Mouse (Mus musculus): ENCODE results near the gene Tsc1. TPM values are rescaled to one million over a fixed set of nuclear protein-coding genes. Genes with fewer than 3 reads are reported as not detected.

The Tsc1 gene
- total RNA-seq, 1 experiment = 14.9 TPM

DNA sequence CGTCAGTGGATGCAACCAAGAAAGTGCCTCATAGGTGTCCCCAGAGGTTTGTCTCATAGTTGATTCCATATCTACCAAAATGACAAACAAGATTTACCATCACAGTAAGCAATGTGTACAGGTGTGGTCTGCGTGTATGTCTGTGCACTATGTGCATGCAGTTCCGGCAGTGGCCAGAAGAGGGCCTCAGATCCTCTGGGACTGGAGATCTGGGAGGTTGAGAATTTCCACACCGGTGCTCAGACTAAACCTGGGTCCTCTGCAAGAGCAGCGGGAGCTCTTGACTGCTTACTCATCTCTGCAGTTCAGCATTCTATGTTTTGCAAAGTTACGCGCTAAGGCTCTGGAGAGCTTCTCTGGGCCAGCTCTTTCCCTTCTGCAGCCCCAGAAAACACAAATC is 44.0 kb upstream of the Tsc1 start:
- H3K4me3 ChIP-seq (ENCODE audit: insufficient read depth in 1 of 2, low read depth in 1 of 2, low read length in 2 of 2, poor library complexity in 1 of 2, severe bottlenecking in 1 of 2) = no peak overlapping the region
- H3K36me3 ChIP-seq (ENCODE audit: control insufficient read depth, insufficient read depth, low read length, poor library complexity, severe bottlenecking) = no peaks in the 10 kb centered on the region
- no peaks in the 10 kb centered on the region for H3K9me3 ChIP-seq (ENCODE audit: control insufficient read depth, insufficient read depth, low read depth, low read length)
- no peak overlapping the region for H3K9ac ChIP-seq (ENCODE audit: insufficient read depth, low read depth, low read length, poor library complexity, severe bottlenecking)
- H3K4me1 ChIP-seq (ENCODE audit: control insufficient read depth in 2 of 2, insufficient read depth in 2 of 2, low read length in 2 of 2, poor library complexity in 1 of 2) = peaks cover 0 to 8% of the 10 kb centered on the region in 2 experiments; a peak in 2 of 4 replicates
- peak; percentile 60 for DNase-seq (ENCODE audit: low read depth, low spot score)
- TF ChIP-seq CHD2 (IDR thresholded peaks at IDR 0.05; ENCODE audit: low read depth, low read length) = no peak
- TF ChIP-seq HCFC1 (IDR thresholded peaks at IDR 0.05; ENCODE audit: borderline replicate concordance, insufficient read depth, low read length) = no peak
- TF ChIP-seq MAFK (IDR thresholded peaks at IDR 0.05; ENCODE audit: insufficient read depth, low read depth, low read length) = no peak
- no peak for TF ChIP-seq ZNF384 (IDR thresholded peaks at IDR 0.05; ENCODE audit: low read depth, low read length)
- no peak for TF ChIP-seq ZC3H11A (IDR thresholded peaks at IDR 0.05; ENCODE audit: borderline replicate concordance, low read depth, low read length)
- no peak overlapping the region for H3K27ac ChIP-seq (ENCODE audit: insufficient read depth, low read depth, low read length, poor library complexity, severe bottlenecking)
- in situ Hi-C loops (cut with MboI; ENCODE audit: low sequenced_read_pairs in 2 of 2, unreplicated experiment in 2 of 2) = no loop called here

DNA sequence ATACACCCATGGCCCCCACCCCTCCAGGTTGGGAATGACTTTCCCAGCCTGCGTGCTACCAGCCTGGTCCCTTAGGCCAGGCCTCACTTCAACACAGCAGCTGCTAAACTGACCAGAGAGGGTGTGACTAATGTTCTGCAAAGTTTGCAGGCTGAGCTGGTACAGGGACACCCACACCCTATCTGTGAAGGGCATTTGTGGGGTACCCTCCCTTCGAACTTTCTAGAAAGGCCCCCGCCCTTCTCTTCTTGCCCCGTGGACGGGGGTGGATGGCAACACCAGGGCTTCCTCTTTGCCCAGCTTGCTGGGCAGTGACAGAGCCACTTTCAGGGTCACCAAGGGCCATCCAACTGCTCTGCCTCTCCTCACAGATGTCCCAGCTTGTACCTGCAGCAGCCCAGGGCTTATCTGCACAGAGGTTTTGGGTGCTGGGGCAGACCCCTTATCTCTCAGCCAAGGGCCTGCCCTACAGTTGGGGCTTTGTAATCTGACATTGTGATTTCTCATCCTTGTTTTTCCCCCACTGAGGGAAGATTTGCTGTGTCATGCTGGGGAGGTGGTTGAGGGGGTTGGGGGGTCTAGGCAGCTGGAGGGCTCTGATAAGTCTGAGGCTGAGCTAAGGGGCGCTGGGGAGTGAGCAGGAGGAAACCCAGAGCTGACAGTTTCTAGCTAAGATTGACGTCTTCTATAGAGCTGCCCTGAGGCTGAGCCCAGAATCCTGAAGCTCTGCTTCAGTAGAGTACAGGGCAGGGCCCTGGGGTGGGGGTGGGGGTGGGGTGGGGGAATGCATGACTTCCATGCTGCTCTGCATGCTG is 43.1 kb upstream of the Tsc1 start:
- DNase-seq (ENCODE audit: low read depth, low spot score) = no peak
- no peaks in the 10 kb centered on the region for H3K36me3 ChIP-seq (ENCODE audit: control insufficient read depth, insufficient read depth, low read length, poor library complexity, severe bottlenecking)
- H3K4me3 ChIP-seq (ENCODE audit: insufficient read depth in 1 of 2, low read depth in 1 of 2, low read length in 2 of 2, poor library complexity in 1 of 2, severe bottlenecking in 1 of 2) = no peak overlapping the region
- H3K27ac ChIP-seq (ENCODE audit: insufficient read depth, low read depth, low read length, poor library complexity, severe bottlenecking) = no peak overlapping the region
- peaks cover 0 to 8% of the 10 kb centered on the region in 2 experiments; a peak in 2 of 4 replicates for H3K4me1 ChIP-seq (ENCODE audit: control insufficient read depth in 2 of 2, insufficient read depth in 2 of 2, low read length in 2 of 2, poor library complexity in 1 of 2)
- no peak overlapping the region for H3K9ac ChIP-seq (ENCODE audit: insufficient read depth, low read depth, low read length, poor library complexity, severe bottlenecking)
- in situ Hi-C loops (cut with MboI; ENCODE audit: low sequenced_read_pairs in 2 of 2, unreplicated experiment in 2 of 2) = no loop called here
- TF ChIP-seq ZC3H11A (IDR thresholded peaks at IDR 0.05; ENCODE audit: borderline replicate concordance, low read depth, low read length) (no peak), HCFC1 (IDR thresholded peaks at IDR 0.05; ENCODE audit: borderline replicate concordance, insufficient read depth, low read length) (no peak), MAFK (IDR thresholded peaks at IDR 0.05; ENCODE audit: insufficient read depth, low read depth, low read length) (no peak), ZNF384 (IDR thresholded peaks at IDR 0.05; ENCODE audit: low read depth, low read length) (no peak), CHD2 (IDR thresholded peaks at IDR 0.05; ENCODE audit: low read depth, low read length) (no peak)
- H3K9me3 ChIP-seq (ENCODE audit: control insufficient read depth, insufficient read depth, low read depth, low read length) = no peaks in the 10 kb centered on the region

DNA sequence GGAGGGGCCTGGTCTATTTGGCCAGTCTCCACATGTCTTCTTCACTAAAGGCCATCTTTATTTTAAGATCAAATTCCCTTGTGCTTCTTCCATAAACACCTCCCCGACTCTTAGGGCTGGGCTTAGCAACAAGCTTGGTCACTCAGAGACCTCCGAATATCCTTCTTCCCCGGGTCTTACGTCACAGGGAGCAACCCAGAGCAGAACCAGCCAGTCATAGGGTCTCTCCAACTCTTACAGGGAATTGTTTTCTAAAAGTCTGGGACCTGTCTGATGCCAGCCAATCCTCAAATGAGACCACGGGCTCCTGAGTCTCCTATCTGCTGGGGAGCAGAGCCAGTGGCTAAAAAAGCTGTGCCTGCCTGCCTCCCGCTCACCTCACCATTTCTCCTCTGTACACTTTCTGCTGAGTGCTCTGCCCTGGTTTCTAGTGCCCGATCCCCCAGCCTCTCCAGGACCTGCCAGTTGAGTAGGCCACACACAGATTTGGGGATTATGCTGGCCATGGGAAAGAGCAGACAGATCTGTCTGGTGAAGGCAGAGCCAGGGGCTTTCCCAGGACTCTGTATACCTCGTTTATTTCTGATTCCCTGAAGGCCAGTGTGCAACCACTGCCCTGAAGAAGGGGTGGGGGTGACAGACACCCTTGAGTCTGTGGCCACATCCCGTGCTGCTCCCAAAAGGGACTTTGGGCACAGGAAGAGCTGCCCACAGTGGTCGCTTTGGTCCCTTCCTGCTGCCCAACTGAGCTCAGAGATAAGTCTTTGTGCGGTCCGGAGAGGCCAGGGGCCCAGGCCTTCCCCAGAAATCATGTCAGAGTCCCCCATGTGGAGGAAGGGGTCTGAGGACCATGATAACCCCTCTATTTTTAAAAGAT is 42.1 kb upstream of the Tsc1 start:
- Histone ChIP-seq H3K4me1 (ENCODE audit: control insufficient read depth in 2 of 2, insufficient read depth in 2 of 2, low read length in 2 of 2, poor library complexity in 1 of 2) (peaks cover 0 to 8% of the 10 kb centered on the region in 2 experiments; a peak in 2 of 4 replicates), H3K9ac (ENCODE audit: insufficient read depth, low read depth, low read length, poor library complexity, severe bottlenecking) (no peak overlapping the region), H3K27ac (ENCODE audit: insufficient read depth, low read depth, low read length, poor library complexity, severe bottlenecking) (no peak overlapping the region), H3K4me3 (ENCODE audit: insufficient read depth in 1 of 2, low read depth in 1 of 2, low read length in 2 of 2, poor library complexity in 1 of 2, severe bottlenecking in 1 of 2) (no peak overlapping the region), H3K36me3 (ENCODE audit: control insufficient read depth, insufficient read depth, low read length, poor library complexity, severe bottlenecking) (no peaks in the 10 kb centered on the region), H3K9me3 (ENCODE audit: control insufficient read depth, insufficient read depth, low read depth, low read length) (no peaks in the 10 kb centered on the region)
- TF ChIP-seq ZNF384 (IDR thresholded peaks at IDR 0.05; ENCODE audit: low read depth, low read length) (no peak), CHD2 (IDR thresholded peaks at IDR 0.05; ENCODE audit: low read depth, low read length) (no peak), ZC3H11A (IDR thresholded peaks at IDR 0.05; ENCODE audit: borderline replicate concordance, low read depth, low read length) (no peak), HCFC1 (IDR thresholded peaks at IDR 0.05; ENCODE audit: borderline replicate concordance, insufficient read depth, low read length) (no peak), MAFK (IDR thresholded peaks at IDR 0.05; ENCODE audit: insufficient read depth, low read depth, low read length) (no peak)
- no peak for DNase-seq (ENCODE audit: low read depth, low spot score)
- in situ Hi-C loops (cut with MboI; ENCODE audit: low sequenced_read_pairs in 2 of 2, unreplicated experiment in 2 of 2) = no loop called here

DNA sequence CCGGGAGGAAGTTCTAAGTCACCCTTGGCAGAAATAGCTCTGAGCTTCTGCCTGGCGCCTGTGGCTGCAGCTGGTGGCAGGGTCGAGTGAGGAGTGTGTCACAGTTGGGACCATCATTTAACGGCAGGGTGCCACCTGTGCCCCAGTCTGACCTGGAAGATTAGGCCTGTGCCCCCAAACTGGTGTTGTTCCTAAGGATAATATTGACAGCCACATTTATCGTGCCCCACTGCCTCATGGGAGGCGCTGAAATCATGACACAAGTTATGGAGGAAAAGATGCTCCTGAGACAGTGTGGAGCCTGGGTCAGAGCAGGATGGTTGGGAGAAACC is 41.5 kb upstream of the Tsc1 start:
- Histone ChIP-seq H3K9me3 (ENCODE audit: control insufficient read depth, insufficient read depth, low read depth, low read length) (no peaks in the 10 kb centered on the region), H3K36me3 (ENCODE audit: control insufficient read depth, insufficient read depth, low read length, poor library complexity, severe bottlenecking) (no peaks in the 10 kb centered on the region), H3K27ac (ENCODE audit: insufficient read depth, low read depth, low read length, poor library complexity, severe bottlenecking) (no peak overlapping the region), H3K9ac (ENCODE audit: insufficient read depth, low read depth, low read length, poor library complexity, severe bottlenecking) (no peak overlapping the region), H3K4me3 (ENCODE audit: insufficient read depth in 1 of 2, low read depth in 1 of 2, low read length in 2 of 2, poor library complexity in 1 of 2, severe bottlenecking in 1 of 2) (no peak overlapping the region), H3K4me1 (ENCODE audit: control insufficient read depth in 2 of 2, insufficient read depth in 2 of 2, low read length in 2 of 2, poor library complexity in 1 of 2) (peaks cover 0 to 8% of the 10 kb centered on the region in 2 experiments; a peak in 2 of 4 replicates)
- DNase-seq (ENCODE audit: low read depth, low spot score) = no peak
- TF ChIP-seq CHD2 (IDR thresholded peaks at IDR 0.05; ENCODE audit: low read depth, low read length) (no peak), ZNF384 (IDR thresholded peaks at IDR 0.05; ENCODE audit: low read depth, low read length) (no peak), ZC3H11A (IDR thresholded peaks at IDR 0.05; ENCODE audit: borderline replicate concordance, low read depth, low read length) (no peak), HCFC1 (IDR thresholded peaks at IDR 0.05; ENCODE audit: borderline replicate concordance, insufficient read depth, low read length) (no peak)
- in situ Hi-C loops (cut with MboI; ENCODE audit: low sequenced_read_pairs in 2 of 2, unreplicated experiment in 2 of 2) = no loop called here

Measured in ES-E14 (cell line).